Mouse (Mus musculus): ENCODE measurements at regions not wholly inside any gene's neighbourhood (a gene's known extent, or its start where the extent isn't known, plus 50 kb on each side); places are given as distances from the start of the nearest gene placed in this dataset.
"Not testable (repeated sequence)": the region's sequence is repeated elsewhere in the genome, so short reads cannot be mapped to it uniquely, and the experiment has no call there.

- intact Hi-C loops (cut with DNase I) = no loop called here
- no peak for DNase-seq
Observed at GRCm38 (mm10) chr16:15368383-15369163, 51.3 kb downstream of the Gm21897 start.

DNA sequence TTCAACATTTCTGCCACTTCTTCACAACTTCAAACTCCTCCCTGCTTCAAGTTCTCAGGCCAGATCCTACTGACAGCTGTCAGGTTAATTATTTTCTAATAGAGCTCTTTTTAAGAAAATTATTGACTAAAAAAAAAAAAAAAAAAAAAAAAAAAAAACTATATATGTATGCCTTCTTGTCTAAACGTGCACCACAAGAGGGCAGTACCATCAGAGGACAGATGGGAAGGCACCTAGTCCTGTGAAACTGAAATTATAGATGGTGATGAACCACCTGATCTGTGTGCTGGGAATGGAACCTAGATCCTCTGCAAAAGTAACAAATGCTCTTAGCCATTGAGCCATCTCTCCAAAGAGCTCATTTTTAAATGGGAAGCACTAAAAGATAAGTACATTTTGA is 55.6 kb downstream of the Gm21897 start:
- intact Hi-C loops (cut with DNase I) = no loop called here
- no peak for DNase-seq

DNA sequence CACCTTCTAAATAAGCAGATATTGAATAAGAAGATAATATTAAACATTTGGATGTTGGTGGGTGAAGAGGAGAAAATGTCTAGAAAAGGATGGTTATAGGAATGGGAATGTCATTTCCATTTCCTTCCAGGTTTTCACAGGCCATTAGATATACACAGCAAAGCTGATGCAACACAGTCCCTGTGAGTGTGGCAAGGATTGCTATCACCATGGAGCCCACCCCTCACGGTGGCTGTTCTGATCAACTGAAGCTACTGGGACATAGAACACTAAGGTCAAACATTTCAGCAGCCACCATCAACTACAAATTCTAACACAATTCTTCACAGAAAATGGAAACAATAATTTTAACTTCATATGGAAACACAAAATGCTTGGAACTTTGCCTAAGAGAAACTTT is 56.7 kb downstream of the Gm21897 start:
- no peak for DNase-seq
- intact Hi-C loops (cut with DNase I) = no loop called here

- intact Hi-C loops (cut with DNase I) = no loop called here
- DNase-seq = no peak
Observed at GRCm38 (mm10) chr16:15385557-15386240, 68.4 kb downstream of the Gm21897 start.

GRCm38 (mm10) chr16:15386241-15386574 is 69.0 kb downstream of the Gm21897 start:
- intact Hi-C loops (cut with DNase I) = no loop called here
- peak; percentile 25 for DNase-seq

GRCm38 (mm10) chr16:15389892-15390291 is 72.6 kb downstream of the Gm21897 start:
- no peak for DNase-seq

DNA sequence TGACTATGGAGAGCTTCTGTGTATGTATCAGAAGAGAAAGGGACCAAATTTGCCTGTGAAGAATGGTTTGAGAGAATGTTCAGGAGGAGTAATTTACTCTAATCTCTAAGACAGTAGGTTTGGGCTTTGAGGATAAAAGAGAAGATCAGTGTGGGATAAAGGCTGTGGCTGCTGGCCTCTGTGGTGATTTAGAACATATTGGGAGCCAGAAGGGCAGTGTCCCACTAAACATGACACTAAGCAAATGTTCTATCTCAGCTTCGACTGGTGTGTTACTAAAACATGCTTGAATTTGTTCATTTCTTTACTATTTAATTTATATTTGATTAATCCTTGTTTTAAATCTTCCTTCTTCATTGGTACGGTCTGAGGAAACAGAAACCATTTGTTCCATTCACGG is 113.1 kb downstream of the Gm21897 start:
- intact Hi-C loops (cut with DNase I) = no loop called here
- DNase-seq = no peak

More at GRCm38 (mm10) chr16:15389892-15390291, 72.6 kb downstream of the Gm21897 start:
- intact Hi-C loops (cut with DNase I) = no loop called here

GRCm38 (mm10) chr16:15432681-15433080 is 115.4 kb downstream of the Gm21897 start:
- no peak for DNase-seq
- intact Hi-C loops (cut with DNase I) = no loop called here

GRCm38 (mm10) chr16:15462856-15463255 is 145.6 kb downstream of the Gm21897 start:
- intact Hi-C loops (cut with DNase I) = not testable (repeated sequence)

DNA sequence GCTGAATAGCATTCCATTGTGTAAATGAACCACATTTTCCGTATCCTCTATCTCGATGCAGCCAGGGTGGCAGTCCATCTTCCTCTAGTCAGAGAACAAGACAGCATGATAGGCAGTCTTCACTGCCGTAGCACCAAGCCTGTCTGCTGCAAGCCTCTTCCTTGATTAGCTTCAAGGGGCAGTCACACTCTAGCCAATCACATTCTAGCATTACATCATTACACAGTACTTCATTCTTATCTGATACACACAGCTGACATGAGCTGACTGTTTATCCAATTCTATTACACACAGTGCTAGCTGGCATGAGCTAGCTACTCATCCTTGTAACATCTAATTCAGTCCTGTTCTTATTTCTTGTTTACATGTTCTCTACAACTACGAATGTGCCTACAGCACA is 156.6 kb downstream of the Gm21897 start:
- DNase-seq = no peak
- intact Hi-C loops (cut with DNase I) = no loop called here

More at GRCm38 (mm10) chr16:15462856-15463255, 145.6 kb downstream of the Gm21897 start:
- not testable (repeated sequence) for DNase-seq

DNA sequence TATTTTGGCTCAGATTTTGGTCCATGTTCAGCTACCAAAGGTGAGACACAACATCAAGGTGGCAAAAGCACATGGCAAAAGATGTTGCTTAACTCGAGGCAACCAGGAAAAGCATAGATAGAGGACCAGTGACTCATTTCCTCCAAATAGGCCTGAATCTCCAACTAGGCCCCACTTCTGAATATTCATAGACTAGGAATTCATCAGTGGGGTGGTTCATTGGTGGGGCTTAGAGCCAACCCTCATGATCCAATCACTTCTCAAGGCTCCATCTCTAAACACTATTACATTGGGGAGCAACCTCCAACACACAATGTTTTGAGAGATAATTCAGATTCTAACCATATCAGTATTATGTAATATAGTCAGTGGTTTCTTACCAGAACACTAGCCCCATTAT is 161.6 kb downstream of the Gm21897 start:
- no peak for DNase-seq
- intact Hi-C loops (cut with DNase I) = no loop called here

GRCm38 (mm10) chr16:15491328-15491999 is 174.2 kb downstream of the Gm21897 start:
- no peak for DNase-seq
- intact Hi-C loops (cut with DNase I) = no loop called here

DNA sequence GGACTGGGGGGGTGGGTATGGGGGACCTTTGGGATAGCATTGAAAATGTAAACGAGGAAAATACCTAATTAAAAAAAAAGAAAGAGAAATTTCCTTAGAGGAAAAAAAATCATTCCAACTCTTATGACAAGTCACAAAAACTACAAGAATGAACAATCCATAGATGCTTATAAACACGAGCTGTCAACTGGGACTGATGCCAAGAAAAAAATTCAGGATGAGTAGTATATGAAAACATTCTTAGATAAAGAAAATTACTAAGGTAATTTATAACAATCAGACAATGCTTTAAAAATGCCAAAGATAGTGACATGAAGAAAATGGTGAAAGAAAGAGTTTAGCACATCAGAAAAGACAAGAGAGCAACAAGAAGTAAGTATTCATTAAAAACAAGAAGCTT is 176.0 kb downstream of the Gm21897 start:
- intact Hi-C loops (cut with DNase I) = no loop called here
- no peak for DNase-seq
